Mouse (Mus musculus): ENCODE results near the gene Fam193b.
"Not testable (repeated sequence)": the region's sequence is repeated elsewhere in the genome, so short reads cannot be mapped to it uniquely, and the experiment has no call there.

Fam193b gene

GRCm38 (mm10) chr13:55570286-55570973 is 490 bp downstream of the Fam193b start:
- DNase-seq, result peak; percentile 68

GRCm38 (mm10) chr13:55569726-55570285 is 1.1 kb downstream of the Fam193b start:
- peak; percentile 58 for DNase-seq

- DNase-seq, result not testable (repeated sequence)
These were observed 2.4 kb downstream of the Fam193b start for GRCm38 (mm10) chr13:55568524-55568923.

DNA sequence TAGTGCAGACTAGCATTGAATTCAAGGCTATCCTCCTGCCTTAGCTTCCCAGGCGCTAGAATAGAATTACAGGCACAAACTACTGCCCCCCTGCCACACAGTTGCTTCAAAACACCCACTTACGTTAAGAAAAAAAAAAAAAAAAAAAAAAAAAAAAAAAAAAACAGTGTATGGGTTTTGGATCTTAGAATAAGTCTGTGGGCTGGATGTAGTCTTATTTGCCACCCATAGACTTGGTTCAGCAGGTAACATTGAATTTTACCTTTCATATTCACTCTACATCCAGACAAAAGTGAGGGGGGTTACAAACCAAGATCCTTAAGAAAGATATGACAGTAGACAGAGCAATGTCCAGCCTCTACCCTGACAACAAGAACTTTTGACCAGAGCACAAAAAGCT is 3.0 kb downstream of the Fam193b start:
- no peak for DNase-seq

DNA sequence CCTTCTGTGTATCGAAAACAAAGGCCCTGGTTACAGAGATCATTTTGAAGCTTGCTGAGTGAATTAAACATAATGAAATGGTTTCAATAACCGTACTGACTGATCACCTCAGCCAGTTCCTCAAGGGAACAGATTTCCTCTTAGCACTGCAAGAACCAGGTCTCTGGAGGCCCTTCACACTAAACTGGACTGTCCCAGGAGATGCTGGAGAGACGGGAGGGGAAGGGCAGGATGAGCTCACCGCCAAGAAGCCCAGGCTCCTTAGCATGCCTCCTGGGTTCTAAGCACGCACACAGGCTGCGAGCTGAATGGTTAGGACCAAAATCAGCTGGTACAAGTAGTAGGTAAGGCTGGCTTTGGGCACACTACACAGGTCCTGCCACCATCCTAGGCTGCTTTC is 3.9 kb downstream of the Fam193b start:
- no peak for DNase-seq

- DNase-seq, result no peak
These were observed 7.5 kb downstream of the Fam193b start for GRCm38 (mm10) chr13:55563266-55563879.

GRCm38 (mm10) chr13:55557499-55557898 is 13.4 kb downstream of the Fam193b start:
- DNase-seq, result no peak

DNA sequence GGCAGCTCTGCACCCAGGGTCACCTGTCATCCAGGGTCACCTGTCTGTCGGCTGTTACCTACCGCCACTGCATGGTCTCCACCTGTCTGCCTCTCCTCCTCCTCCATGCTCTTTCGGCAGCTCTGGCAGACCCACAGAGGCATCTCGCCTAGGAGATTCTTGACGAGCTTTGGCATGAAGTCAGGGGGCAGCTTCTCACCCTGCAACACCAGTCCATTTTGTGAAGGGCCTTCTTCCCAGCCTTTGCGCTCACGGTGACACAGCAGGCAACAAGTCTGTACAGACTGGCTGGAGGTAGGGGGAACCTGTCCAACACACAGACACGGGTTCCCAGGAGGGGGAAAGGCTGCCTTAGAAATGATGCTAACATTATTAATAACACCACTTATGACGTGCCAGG is 15.0 kb downstream of the Fam193b start:
- DNase-seq, result no peak

DNA sequence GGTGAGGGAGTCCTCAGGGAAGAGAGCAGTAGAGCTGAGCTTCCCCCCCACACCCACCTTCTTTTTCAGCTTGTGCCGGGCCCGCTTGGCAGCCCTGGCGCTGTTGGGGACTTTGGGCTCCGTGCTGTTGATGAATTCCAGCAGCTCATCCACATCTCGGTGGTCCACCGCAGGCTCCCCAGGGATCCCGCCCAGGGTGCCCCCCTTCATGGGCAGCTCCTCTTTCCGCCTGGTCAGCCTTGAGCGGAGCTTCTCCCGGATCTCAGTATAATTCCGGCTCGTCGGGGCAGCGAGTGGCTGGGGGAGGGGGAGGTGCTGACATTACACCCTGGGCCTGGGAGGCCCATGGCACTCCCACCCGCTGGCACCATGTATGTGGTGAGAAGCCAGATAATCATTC is 21.9 kb downstream of the Fam193b start:
- DNase-seq, result no peak

DNA sequence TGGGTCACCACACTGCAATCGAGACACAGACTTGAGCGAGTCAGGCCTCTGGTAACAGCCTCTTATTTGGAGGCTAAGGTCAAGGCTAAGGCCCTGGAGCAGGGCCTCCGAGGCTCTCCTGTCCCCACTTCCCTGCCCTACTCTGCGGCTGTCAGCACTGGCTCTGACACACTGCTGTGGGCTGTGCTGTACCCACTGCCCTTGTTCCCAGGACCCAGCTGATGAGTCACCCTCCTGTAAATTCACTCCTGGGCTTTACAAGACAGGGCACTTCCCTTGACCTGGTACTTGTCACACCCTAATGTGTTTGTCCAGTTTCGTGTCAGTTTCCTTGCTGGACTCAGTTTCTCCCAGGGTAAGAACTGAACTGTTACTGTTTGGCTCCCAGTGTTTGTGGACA is 22.5 kb downstream of the Fam193b start:
- DNase-seq, result no peak

DNA sequence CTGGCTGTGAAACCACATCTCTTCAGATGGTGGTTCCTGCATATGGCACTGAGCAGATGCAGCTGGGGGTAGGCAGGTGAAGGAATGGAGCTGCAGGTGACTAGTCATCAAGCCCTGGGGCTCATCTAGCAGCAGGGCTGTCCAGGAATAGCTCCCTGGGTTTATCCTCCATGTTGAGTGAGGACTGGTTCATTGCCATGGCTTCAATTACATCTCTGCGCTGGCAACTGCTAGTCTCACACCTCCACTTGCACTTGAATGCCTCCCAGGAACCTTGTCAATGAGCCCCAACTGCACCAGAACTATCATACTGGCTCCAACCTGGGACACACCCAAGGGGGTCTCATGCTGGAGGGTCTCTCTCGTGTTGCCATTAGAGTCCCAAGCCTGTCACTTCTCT is 23.0 kb downstream of the Fam193b start:
- DNase-seq, result no peak

DNA sequence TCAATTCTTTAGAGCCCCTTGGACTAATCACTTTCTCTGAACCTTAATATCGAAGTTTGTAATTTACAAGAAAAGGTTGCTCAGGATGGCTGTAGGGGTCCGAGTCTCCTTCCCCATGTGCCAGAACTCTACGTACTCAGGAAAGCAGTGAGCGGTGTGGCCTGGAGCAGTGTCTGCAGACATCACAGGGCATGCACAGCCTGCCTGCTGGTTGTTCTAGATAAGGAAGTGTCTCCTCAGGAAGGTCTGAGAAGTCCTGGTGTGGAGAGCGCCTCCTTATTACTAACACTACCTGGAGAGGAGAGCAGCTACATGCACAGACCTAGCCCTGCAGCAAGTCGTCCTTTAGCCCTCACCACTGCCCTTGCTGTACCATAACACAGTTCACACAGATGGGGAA is 26.1 kb downstream of the Fam193b start:
- DNase-seq, result no peak

GRCm38 (mm10) chr13:55543447-55543846 is 27.5 kb downstream of the Fam193b start:
- DNase-seq, result no peak

GRCm38 (mm10) chr13:55542891-55543290 is 28.0 kb downstream of the Fam193b start:
- peak; percentile 83 for DNase-seq

DNA sequence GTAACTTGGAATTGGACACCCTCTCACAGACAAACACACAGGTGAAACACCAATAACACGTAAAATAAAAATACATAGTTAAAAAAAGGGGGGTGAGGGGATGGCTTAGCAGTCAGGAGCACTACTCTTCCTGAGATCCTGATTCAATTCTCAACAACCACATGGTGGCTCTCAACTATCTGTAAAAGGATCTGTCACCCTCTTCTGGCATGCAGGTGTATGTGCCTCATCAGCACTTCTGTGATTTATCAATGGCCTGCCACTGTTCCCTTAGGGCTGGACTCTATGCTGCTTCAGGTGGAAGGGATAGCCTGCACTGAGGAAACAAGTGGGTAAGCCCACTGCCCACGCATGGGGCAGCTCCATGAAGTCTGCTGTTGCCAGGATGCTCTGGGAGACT is 30.0 kb downstream of the Fam193b start:
- DNase-seq, result no peak

DNA sequence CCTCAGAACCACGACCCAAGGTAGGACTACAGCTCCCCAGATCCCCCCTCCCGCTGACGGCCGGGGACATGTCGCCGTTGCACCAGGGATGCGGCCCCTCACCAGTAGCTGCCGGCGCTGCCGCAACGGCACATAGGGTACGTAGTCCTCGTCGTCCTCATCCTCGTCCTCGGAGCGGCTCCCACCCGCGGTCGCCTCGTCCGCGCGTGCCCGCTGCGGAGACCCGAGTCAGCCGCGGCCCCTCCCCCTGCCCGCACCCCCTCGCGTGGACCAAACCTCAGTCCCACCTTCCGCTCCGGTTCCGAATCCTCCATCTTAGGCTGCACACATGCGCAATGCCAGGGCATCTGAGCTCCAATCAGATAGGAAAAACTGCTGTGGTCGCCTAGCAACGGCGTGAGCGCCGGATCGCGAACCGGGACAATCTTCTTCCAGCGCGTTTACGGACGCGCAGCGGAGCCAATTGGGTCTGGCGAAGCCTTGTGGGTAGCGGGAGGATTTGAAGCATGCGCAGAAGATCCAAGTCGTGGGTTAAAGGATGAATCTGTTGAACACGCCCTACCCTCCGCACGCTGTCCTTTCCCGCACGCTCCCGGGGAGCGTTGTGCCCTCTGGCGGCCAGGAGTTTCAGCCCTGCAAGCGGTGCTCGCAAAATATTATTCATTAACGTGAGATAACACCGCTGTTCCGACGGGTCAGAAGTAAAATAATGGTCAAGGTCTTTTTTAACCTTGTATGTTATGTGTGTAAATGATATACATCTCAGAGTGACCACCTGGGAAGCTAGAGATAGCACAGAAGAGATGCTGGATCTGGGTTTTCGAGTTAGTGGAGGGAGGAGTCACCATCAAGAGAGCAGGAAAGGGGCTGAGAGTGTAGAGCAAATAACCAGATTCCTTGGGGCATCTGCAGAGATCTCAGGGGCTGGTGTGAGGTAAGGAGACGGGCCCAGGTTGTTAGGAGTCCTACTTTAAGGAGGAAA is 34.4 kb downstream of the Fam193b start, which contains the start of gene Ddx41:
TSS of gene Ddx41 (minus strand) at position 465 of the 982 bp plus-strand sequence.
- DNase-seq, result peak; percentile 99

DNA sequence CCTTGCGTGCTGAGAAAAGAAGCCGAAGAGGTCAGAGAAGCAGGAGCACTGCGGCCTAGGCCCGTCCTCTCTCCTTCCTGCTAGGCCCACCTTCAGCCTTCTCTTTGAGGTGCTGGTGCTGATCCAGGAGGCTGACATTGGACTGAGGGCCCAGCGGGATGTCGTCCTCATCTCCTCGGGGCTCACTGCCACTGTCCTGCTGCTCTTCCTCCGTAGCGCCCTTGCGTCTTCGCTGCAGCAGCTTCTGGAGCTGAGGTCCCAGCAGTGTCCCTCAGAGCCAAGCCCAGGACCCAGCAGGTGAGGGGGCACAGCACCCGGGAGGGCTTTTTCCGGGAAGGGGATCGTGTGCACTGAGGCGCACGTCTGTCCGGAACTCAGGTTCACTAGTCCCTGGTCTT is 35.1 kb downstream of the Fam193b start:
- DNase-seq, result no peak

- no peak for DNase-seq
These were observed 35.7 kb downstream of the Fam193b start for GRCm38 (mm10) chr13:55535191-55535590.

DNA sequence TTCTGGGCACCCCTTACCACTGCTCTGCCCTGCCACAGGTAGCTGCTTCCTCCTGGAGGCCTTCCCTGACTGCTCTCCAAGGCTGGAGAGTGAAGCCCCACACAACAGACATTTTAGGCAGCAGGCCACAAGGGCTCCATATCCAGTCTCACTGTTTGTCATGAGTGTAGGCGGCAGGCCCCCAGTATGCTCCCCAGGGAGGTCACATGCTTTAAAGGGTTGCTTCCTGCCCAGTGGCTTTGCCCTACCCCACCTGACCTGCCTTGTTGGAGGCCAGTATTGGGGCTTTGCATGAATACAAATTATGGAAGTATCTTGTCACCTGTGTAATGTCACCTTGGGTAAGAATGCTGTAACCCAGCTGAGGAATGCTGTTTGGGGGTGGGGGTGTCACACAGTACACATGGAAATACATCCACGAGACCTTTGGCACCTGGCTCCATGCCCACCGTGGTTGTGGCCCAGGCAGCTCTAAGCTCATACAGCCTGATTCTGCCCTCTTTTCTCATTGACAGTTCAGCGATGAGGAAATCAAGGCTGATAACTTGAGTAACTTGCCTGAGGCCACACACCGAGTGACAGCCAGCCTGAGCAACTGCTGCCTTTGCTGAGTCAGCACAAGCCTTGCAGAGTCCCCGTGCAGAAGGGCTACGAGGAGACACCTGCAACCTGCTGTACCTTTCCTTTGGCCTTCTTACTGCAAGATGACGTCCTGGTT is 41.6 kb downstream of the Fam193b start, which contains the start of gene Dok3:
TSS of gene Dok3 (minus strand) at position 99 of the 718 bp plus-strand sequence.
- DNase-seq, result peak; percentile 61

DNA sequence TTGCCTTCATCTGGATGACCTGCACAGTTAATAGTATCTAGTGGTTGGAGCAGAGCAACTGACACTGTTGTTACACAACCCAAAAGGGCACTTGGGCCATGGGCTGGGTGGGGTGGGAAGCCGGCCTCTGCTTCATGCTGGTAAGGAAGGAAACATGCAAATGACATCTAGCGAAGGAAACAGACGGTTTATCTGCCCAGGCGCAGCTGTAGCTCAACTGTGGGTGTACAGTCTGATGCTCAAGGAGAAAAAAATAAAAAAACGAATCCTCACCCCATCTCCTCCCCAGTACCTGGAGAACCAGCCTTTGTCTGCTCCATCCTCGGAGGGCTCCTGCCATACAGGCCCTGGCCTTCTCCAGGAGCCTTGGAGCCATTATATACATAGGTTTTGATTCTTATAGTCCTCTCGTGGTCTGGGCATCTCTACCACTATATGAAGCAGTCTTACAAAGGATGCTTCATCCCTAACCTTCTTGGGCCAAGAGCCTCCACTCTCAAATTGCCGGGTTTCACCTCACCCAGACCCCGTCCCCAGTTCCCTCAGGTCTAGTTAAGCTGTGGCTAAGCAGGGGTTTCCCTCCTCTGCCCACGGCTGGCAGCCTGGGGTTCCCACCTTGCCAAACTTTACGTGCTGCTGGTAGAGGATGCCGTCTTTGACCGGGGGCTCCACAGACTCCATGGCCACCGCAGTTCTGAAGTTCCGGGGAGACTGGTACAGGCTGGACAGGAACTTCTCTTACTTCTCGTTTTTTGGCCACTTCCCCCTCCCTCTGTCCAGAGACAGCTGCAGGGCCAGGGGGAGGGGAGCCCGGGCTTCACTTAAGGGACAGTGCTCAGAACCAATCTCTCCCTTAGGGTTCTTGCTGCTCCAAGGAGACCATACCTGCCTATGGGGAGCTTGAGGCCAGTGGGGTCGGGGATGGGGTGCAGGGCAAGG is 42.8 kb downstream of the Fam193b start:
- DNase-seq, result no peak

DNA sequence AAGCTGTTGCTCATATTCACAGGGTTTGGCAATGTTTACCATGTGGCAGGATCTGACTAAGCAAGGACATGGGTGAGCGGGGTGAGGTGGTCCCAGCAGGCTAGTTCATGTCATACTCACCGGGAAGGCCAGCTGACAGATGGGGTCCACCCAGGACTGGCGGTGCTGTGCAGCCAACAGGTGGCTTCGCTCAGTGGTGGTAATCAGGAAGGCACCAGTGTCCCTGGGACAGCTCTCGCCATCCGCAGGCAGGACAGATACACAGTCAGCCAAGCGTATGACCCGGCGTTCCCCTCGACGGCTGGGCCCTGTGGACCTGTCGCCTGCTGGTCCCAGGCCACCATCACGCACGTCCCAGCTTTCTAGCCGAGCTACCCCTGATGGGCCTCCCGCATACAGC is 43.7 kb downstream of the Fam193b start:
- DNase-seq, result no peak

Data from kidney, postnatal 10 days (tissue).